Mouse (Mus musculus): ENCODE measurements around the gene Misp. TPM values are rescaled to one million over a fixed set of nuclear protein-coding genes. Genes with fewer than 3 reads are reported as not detected.

The Misp gene
- total and polyA plus RNA-seq, 2 experiments from 2014 or later: 0.27 TPM; not detected in 1

GRCm38 (mm10) chr10:79865189-79865601 is 44.4 kb downstream of the Misp start:
- H3K9me3 ChIP-seq (ENCODE audit: low read length): no peaks in the 10 kb centered on the region
- no peak overlapping the region for H3K9ac ChIP-seq (replicated peaks; ENCODE audit: low read length, poor library complexity, severe bottlenecking)
- WGBS: 59% methylated on average over 12 of the region's 12 CpGs
- peaks cover 3% of the 10 kb centered on the region; the same call in 1 of the 2 replicates for H3K4me1 ChIP-seq (ENCODE audit: insufficient read depth, low read length)
- H3K4me2 ChIP-seq (ENCODE audit: low read depth, low read length, poor library complexity, severe bottlenecking): no peak overlapping the region
- H3K27ac ChIP-seq (ENCODE audit: low read depth, low read length): peak overlapping the region; percentile 51; the same call in 1 of the 2 replicates
- no peaks in the 10 kb centered on the region for H3K27me3 ChIP-seq (ENCODE audit: insufficient read depth, low read length)
- DNase-seq (ENCODE audit: low spot score): no peak
- TF ChIP-seq CTCF (IDR thresholded peaks at IDR 0.05): no peak
- peaks cover 55% of the 10 kb centered on the region for H3K36me3 ChIP-seq (ENCODE audit: insufficient read depth, low read length)
- ATAC-seq (ENCODE audit: low FRiP score): no peak
- H3K4me3 ChIP-seq (ENCODE audit: low read depth, low read length): no peak overlapping the region

GRCm38 (mm10) chr10:79865801-79866295 is 45.1 kb downstream of the Misp start:
- H3K9ac ChIP-seq (replicated peaks; ENCODE audit: low read length, poor library complexity, severe bottlenecking): no peak overlapping the region
- ATAC-seq (ENCODE audit: low FRiP score) (0 out of 2 replicates have a peak, but pooled peaks have one; percentile 3), DNase-seq (ENCODE audit: low spot score) (no peak)
- H3K9me3 ChIP-seq (ENCODE audit: low read length): no peaks in the 10 kb centered on the region
- WGBS: 72% methylated on average over 19 of the region's 19 CpGs
- no peaks in the 10 kb centered on the region for H3K27me3 ChIP-seq (ENCODE audit: insufficient read depth, low read length)
- peak; percentile 48 for TF ChIP-seq CTCF (IDR thresholded peaks at IDR 0.05)
- H3K4me2 ChIP-seq (ENCODE audit: low read depth, low read length, poor library complexity, severe bottlenecking): no peak overlapping the region
- H3K27ac ChIP-seq (ENCODE audit: low read depth, low read length): peak overlapping the region; percentile 51; the same call in 1 of the 2 replicates
- peaks cover 3% of the 10 kb centered on the region; the same call in 1 of the 2 replicates for H3K4me1 ChIP-seq (ENCODE audit: insufficient read depth, low read length)
- no peak overlapping the region for H3K4me3 ChIP-seq (ENCODE audit: low read depth, low read length)
- peaks cover 49% of the 10 kb centered on the region for H3K36me3 ChIP-seq (ENCODE audit: insufficient read depth, low read length)

- peaks cover 42% of the 10 kb centered on the region for H3K36me3 ChIP-seq (ENCODE audit: insufficient read depth, low read length)
- DNase-seq (ENCODE audit: low spot score): no peak
- 81% methylated on average over 11 of the region's 11 CpGs for WGBS
- no peak for ATAC-seq (ENCODE audit: low FRiP score)
- no peaks in the 10 kb centered on the region for H3K27me3 ChIP-seq (ENCODE audit: insufficient read depth, low read length)
- H3K27ac ChIP-seq (ENCODE audit: low read depth, low read length): no peak overlapping the region
- TF ChIP-seq CTCF (IDR thresholded peaks at IDR 0.05): no peak
- H3K4me1 ChIP-seq (ENCODE audit: insufficient read depth, low read length): peaks cover 3% of the 10 kb centered on the region; the same call in 1 of the 2 replicates
- H3K4me2 ChIP-seq (ENCODE audit: low read depth, low read length, poor library complexity, severe bottlenecking): no peak overlapping the region
- no peak overlapping the region for H3K9ac ChIP-seq (replicated peaks; ENCODE audit: low read length, poor library complexity, severe bottlenecking)
- no peak overlapping the region for H3K4me3 ChIP-seq (ENCODE audit: low read depth, low read length)
- no peaks in the 10 kb centered on the region for H3K9me3 ChIP-seq (ENCODE audit: low read length)
Measured at GRCm38 (mm10) chr10:79866601-79867000, 45.8 kb downstream of the Misp start.

GRCm38 (mm10) chr10:79871845-79872244 is 51.1 kb downstream of the Misp start:
- no peaks in the 10 kb centered on the region for H3K9me3 ChIP-seq (ENCODE audit: low read length)
- ATAC-seq (ENCODE audit: low FRiP score) (no peak), DNase-seq (ENCODE audit: low spot score) (no peak)
- no peaks in the 10 kb centered on the region for H3K27me3 ChIP-seq (ENCODE audit: insufficient read depth, low read length)
- peak overlapping the region; percentile 70; the same call in 1 of the 2 replicates for H3K4me3 ChIP-seq (ENCODE audit: low read depth, low read length)
- H3K27ac ChIP-seq (ENCODE audit: low read depth, low read length): no peak overlapping the region
- no peak for TF ChIP-seq CTCF (IDR thresholded peaks at IDR 0.05)
- peaks cover 9% of the 10 kb centered on the region; the same call in 1 of the 2 replicates for H3K4me1 ChIP-seq (ENCODE audit: insufficient read depth, low read length)
- 87% methylated on average over 8 of the region's 8 CpGs for WGBS
- no peak overlapping the region for H3K9ac ChIP-seq (replicated peaks; ENCODE audit: low read length, poor library complexity, severe bottlenecking)
- H3K4me2 ChIP-seq (ENCODE audit: low read depth, low read length, poor library complexity, severe bottlenecking): peak overlapping the region; percentile 92
- peaks cover 6% of the 10 kb centered on the region for H3K36me3 ChIP-seq (ENCODE audit: insufficient read depth, low read length)

- peak overlapping the region; percentile 70 for H3K4me3 ChIP-seq (ENCODE audit: low read depth, low read length)
- peak overlapping the region; percentile 92 for H3K4me2 ChIP-seq (ENCODE audit: low read depth, low read length, poor library complexity, severe bottlenecking)
- H3K27ac ChIP-seq (ENCODE audit: low read depth, low read length): peak overlapping the region; percentile 99
- peaks cover 9% of the 10 kb centered on the region; the same call in 1 of the 2 replicates for H3K4me1 ChIP-seq (ENCODE audit: insufficient read depth, low read length)
- WGBS: 42% methylated on average over 3 of the region's 3 CpGs
- no peak for TF ChIP-seq CTCF (IDR thresholded peaks at IDR 0.05)
- no peaks in the 10 kb centered on the region for H3K36me3 ChIP-seq (ENCODE audit: insufficient read depth, low read length)
- no peaks in the 10 kb centered on the region for H3K9me3 ChIP-seq (ENCODE audit: low read length)
- peak overlapping the region; percentile 98 for H3K9ac ChIP-seq (replicated peaks; ENCODE audit: low read length, poor library complexity, severe bottlenecking)
- ATAC-seq (ENCODE audit: low FRiP score): no peak
- no peak for DNase-seq (ENCODE audit: low spot score)
- no peaks in the 10 kb centered on the region for H3K27me3 ChIP-seq (ENCODE audit: insufficient read depth, low read length)
Measured at GRCm38 (mm10) chr10:79872862-79873261, 52.1 kb downstream of the Misp start.

- no peaks in the 10 kb centered on the region for H3K9me3 ChIP-seq (ENCODE audit: low read length)
- peak overlapping the region; percentile 92 for H3K4me2 ChIP-seq (ENCODE audit: low read depth, low read length, poor library complexity, severe bottlenecking)
- no peaks in the 10 kb centered on the region for H3K36me3 ChIP-seq (ENCODE audit: insufficient read depth, low read length)
- H3K9ac ChIP-seq (replicated peaks; ENCODE audit: low read length, poor library complexity, severe bottlenecking): peak overlapping the region; percentile 98
- H3K27ac ChIP-seq (ENCODE audit: low read depth, low read length): peak overlapping the region; percentile 99
- peak overlapping the region; percentile 70 for H3K4me3 ChIP-seq (ENCODE audit: low read depth, low read length)
- peak; percentile 41 for DNase-seq (ENCODE audit: low spot score)
- peak; percentile 29; the same call in 1 of the 2 replicates for ATAC-seq (ENCODE audit: low FRiP score)
- H3K27me3 ChIP-seq (ENCODE audit: insufficient read depth, low read length): no peaks in the 10 kb centered on the region
- WGBS: 6% methylated on average over 6 of the region's 6 CpGs
- H3K4me1 ChIP-seq (ENCODE audit: insufficient read depth, low read length): peaks cover 9% of the 10 kb centered on the region; the same call in 1 of the 2 replicates
- no peak for TF ChIP-seq CTCF (IDR thresholded peaks at IDR 0.05)
Measured at GRCm38 (mm10) chr10:79873313-79873712, 52.5 kb downstream of the Misp start.

Measured in midbrain, postnatal 0 days (tissue).